Mouse (Mus musculus) hindbrain, embryonic 12.5 days (tissue): ENCODE results near the gene Smtnl2. TPM values are rescaled to one million over a fixed set of nuclear protein-coding genes. Genes with fewer than 3 reads are reported as not detected.
A peak's percentile ranks its signal among the peaks of the same experiment; 100 is the strongest.
"Not testable (repeated sequence)": the region's sequence is repeated elsewhere in the genome, so short reads cannot be mapped to it uniquely, and the experiment has no call there.

Experiments used
- ATAC-seq: fragments of 200-750 bp; cut with Nextera tagmentation; 2 replicates; pipeline ENCODE4 v1.8.0; 2017; ENCODE audit warnings: moderate TSS enrichment; ENCODE audit not compliant: low FRiP score
- H3K27ac ChIP-seq: fragments of 300-500 bp; sonication (generic); 2 replicates; pipeline ENCODE4 v1.5.1; 2016; ENCODE audit warnings: mild to moderate bottlenecking
- H3K27me3 ChIP-seq: fragments of 300-500 bp; sonication (generic); 2 replicates; pipeline ENCODE4 v1.6.1; 2016; ENCODE audit warnings: mild to moderate bottlenecking
- H3K36me3 ChIP-seq: fragments of 300-500 bp; sonication (generic); 2 replicates; pipeline ENCODE4 v1.6.1; 2016; ENCODE audit warnings: mild to moderate bottlenecking
- H3K4me1 ChIP-seq: fragments of 300-500 bp; sonication (generic); 2 replicates; pipeline ENCODE4 v1.6.1; 2016
- H3K4me2 ChIP-seq: fragments of 300-500 bp; sonication (generic); replicated peaks from 2 replicates; pipeline ENCODE4 v1.6.1; 2016; ENCODE audit warnings: mild to moderate bottlenecking
- H3K4me3 ChIP-seq: fragments of 300-500 bp; sonication (generic); 2 replicates; pipeline ENCODE4 v1.5.1; 2016; ENCODE audit warnings: mild to moderate bottlenecking
- H3K9ac ChIP-seq: fragments of 300-500 bp; sonication (generic); 2 replicates; pipeline ENCODE4 v1.6.1; 2016; ENCODE audit warnings: mild to moderate bottlenecking, moderate library complexity
- H3K9me3 ChIP-seq: fragments of 300-500 bp; sonication (generic); replicated peaks from 2 replicates; pipeline ENCODE4 v1.6.1; 2016; ENCODE audit warnings: mild to moderate bottlenecking
- WGBS: fragments of 180-500 bp; shearing (Covaris S2); methylation state at CpG from one replicate; pipeline ENCODE4 v1.1.7; 2016; 5-methylcytosine and 5-hydroxymethylcytosine counted together
- polyA plus RNA-seq: library from polyadenylated mRNA; unstranded; fragments of >200 nt; fragmentation: Nextera tagmentation; extraction: Ambion mirVana; gene quantifications from 2 replicates; pipeline ENCODE4 v1.2.1, GENCODE M21; 2016

The Smtnl2 gene
- polyA plus RNA-seq, 1 experiment from 2014 or later, result 14.5 TPM

DNA sequence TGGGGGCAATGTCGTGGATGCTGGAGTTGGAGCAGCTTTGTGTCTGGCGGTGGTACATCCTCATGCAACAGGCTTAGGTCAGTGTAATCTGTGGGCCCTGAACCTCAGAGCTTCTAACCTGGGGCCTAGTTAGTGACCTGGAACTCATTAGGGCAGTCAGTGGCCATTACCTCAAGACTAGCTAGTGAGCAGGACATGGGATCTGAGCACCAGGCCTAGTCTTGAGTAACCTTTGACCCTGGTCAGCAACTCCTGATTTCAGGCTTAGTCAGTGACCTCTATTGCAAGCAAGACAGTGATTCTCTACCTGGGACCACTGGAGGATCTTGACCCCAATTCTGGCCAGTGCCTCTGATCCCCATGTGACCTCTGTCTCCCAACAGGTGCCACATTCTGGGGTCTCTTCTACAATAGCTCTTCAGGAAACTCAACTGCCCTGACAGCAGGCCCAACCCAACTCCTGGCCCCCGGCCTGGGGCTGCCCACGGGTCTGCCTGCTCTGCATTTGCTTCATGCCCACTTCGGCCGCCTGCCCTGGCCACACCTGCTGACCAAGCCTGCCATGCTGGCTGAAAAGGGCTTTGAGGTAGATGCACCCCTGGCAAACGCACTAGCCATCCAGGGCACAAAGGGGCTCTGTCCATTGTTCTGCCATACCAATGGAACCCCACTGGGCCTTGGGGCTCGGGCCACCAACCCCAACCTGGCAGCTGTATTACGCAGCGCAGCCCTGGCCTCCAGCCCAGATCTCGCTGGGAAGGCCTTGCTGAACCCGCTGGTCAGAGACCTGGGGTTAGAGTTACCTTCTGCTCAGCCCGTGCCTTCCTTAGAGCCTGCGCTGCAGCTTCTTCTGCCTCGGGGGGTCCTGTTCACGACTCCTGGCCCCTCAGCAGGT, 25.5 kb upstream of the Smtnl2 start:
- no peaks in the 10 kb centered on the region for H3K36me3 ChIP-seq
- H3K27ac ChIP-seq, result no peak overlapping the region
- 83% methylated on average over 16 of the region's 16 CpGs for WGBS

DNA sequence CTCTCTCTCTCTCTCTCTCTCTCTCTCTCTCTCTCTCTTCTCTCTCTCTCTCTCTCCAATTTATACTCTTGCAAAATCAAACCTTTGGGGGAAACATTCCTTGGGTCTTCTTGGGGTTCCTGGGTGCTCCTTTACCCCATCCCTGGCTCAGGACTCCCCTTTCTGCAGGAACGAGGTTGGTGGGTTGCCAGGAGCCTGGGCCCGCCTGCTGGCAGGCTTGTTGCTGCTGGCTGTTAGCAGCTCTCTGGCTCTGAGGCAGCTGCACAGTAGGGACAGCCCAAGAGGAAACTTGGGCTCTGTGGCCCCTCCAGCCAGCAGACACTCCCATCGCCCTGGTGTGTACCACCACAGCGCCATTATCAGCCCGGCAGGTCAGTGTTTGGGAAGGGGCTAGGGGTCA, 24.8 kb upstream of the Smtnl2 start:
- Histone ChIP-seq H3K9ac (no peak overlapping the region), H3K36me3 (no peaks in the 10 kb centered on the region), H3K4me3 (no peak overlapping the region), H3K9me3 (no peaks in the 10 kb centered on the region), H3K4me2 (no peak overlapping the region), H3K27ac (no peak overlapping the region), H3K4me1 (0 out of 2 replicates have a peak, but pooled peaks cover 4% of the 10 kb centered on the region), H3K27me3 (no peaks in the 10 kb centered on the region)
- 77% methylated on average over 5 of the region's 5 CpGs for WGBS
- ATAC-seq, result no peak

More for the DNA sequence above, 25.5 kb upstream of the Smtnl2 start:
- peaks cover 8% of the 10 kb centered on the region for H3K4me1 ChIP-seq
- H3K27me3 ChIP-seq, result no peaks in the 10 kb centered on the region
- H3K9ac ChIP-seq, result no peak overlapping the region
- no peaks in the 10 kb centered on the region for H3K9me3 ChIP-seq
- no peak for ATAC-seq
- H3K4me2 ChIP-seq, result no peak overlapping the region
- no peak overlapping the region for H3K4me3 ChIP-seq

- Histone ChIP-seq H3K27me3 (no peaks in the 10 kb centered on the region), H3K27ac (no peak overlapping the region), H3K4me3 (no peak overlapping the region), H3K4me2 (no peak overlapping the region), H3K4me1 (0 out of 2 replicates have a peak, but pooled peaks cover 4% of the 10 kb centered on the region), H3K36me3 (no peaks in the 10 kb centered on the region), H3K9me3 (no peaks in the 10 kb centered on the region), H3K9ac (no peak overlapping the region)
- WGBS, result 49% methylated on average over 2 of the region's 2 CpGs
- no peak for ATAC-seq
Observed at GRCm38 (mm10) chr11:72435694-72436045, 24.2 kb upstream of the Smtnl2 start.

- no peak for ATAC-seq
- no peaks in the 10 kb centered on the region for H3K36me3 ChIP-seq
- 0 out of 2 replicates have a peak, but pooled peaks cover 4% of the 10 kb centered on the region for H3K4me1 ChIP-seq
- no peak within 1 kb of the TSS for H3K4me2 ChIP-seq
- H3K27me3 ChIP-seq, result no peaks in the 10 kb centered on the region
- H3K9me3 ChIP-seq, result no peaks in the 10 kb centered on the region
- H3K9ac ChIP-seq, result no peak within 1 kb of the TSS
- WGBS, result 74% methylated on average over 11 of the region's 11 CpGs
- no peak within 1 kb of the TSS for H3K27ac ChIP-seq
- H3K4me3 ChIP-seq, result no peak within 1 kb of the TSS
Observed at GRCm38 (mm10) chr11:72434963-72435693, 23.6 kb upstream of the Smtnl2 start, which contains the start of gene Ggt6. TSS of gene Ggt6 (plus strand) at chr11:72435526.

DNA sequence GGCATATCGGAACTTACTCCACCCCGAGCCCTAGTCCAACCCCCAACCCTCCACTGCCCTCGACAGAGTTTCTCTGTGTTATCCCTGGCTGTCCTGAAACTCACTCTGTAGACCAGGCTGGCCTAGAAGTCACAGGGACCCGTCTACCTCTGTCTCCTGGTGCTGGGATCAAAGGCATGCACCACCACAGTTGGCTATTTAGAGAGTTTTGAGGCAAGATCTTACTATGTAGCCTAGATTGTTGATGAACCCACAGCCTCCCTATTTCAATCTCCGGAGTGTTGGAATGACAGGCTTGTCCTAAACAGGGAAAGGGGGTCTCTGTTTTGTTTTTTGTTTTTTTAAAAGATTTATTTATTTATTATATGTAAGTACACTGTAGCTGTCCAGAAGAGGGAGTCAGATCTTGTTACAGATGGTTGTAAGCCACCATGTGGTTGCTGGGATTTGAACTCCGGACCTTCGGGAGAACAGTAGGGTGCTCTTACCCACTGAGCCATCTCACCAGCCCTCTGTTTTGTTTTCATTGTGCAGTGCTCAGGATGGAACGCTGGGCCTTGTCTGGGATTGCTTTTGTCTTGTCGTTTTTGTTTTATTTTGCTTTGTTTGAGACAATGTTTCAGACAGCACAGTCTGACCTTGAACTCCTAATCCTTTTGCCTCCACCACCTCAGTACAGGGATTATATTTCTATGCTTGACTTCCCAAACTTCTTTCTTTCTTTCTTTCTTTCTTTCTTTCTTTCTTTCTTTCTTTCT, 19.0 kb upstream of the Smtnl2 start:
- H3K4me2 ChIP-seq, H3K4me3 ChIP-seq, H3K4me1 ChIP-seq, H3K36me3 ChIP-seq, H3K27ac ChIP-seq, H3K9me3 ChIP-seq, ATAC-seq, H3K9ac ChIP-seq, H3K27me3 ChIP-seq: not testable (repeated sequence)
- WGBS, result 59% methylated on average over 9 of the region's 9 CpGs

DNA sequence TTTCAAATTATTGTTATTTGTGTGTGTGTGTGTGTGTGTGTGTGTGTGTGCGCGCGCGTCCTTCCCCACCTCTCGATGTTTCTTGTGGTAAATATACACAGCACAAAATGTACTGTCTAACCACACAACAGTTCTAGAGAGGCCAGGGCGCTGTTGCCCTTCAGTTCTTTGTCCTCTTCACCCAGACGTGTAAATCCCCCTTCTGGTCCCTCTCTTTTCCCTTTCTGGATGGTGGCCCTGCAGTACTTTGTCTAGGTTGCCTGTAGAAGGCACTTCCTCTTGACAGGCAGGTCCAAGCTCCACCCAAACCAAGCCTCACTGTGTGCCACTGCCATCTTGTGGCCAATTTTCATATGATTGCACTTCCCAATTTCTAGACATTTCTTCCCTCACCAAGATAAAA, 17.8 kb upstream of the Smtnl2 start:
- H3K4me3 ChIP-seq, result no peak overlapping the region
- H3K4me2 ChIP-seq, result 0 out of 2 replicates have a peak overlapping the region, but pooled peaks have one; percentile 21
- no peak overlapping the region for H3K9ac ChIP-seq
- no peaks in the 10 kb centered on the region for H3K27me3 ChIP-seq
- H3K36me3 ChIP-seq, result no peaks in the 10 kb centered on the region
- peak; percentile 46; the same call in 1 of the 2 replicates for ATAC-seq
- H3K27ac ChIP-seq, result no peak overlapping the region
- no peaks in the 10 kb centered on the region for H3K9me3 ChIP-seq
- no peaks in the 10 kb centered on the region for H3K4me1 ChIP-seq
- 47% methylated on average over 7 of the region's 7 CpGs for WGBS

- Histone ChIP-seq H3K36me3 (no peaks in the 10 kb centered on the region), H3K27ac (no peak overlapping the region), H3K4me1 (no peaks in the 10 kb centered on the region), H3K27me3 (no peaks in the 10 kb centered on the region), H3K4me2 (0 out of 2 replicates have a peak overlapping the region, but pooled peaks have one; percentile 13), H3K4me3 (no peak overlapping the region), H3K9ac (no peak overlapping the region), H3K9me3 (no peaks in the 10 kb centered on the region)
- no peak for ATAC-seq
- WGBS, result 3% methylated on average over 5 of the region's 5 CpGs
Observed at GRCm38 (mm10) chr11:72428694-72429093, 17.2 kb upstream of the Smtnl2 start.

DNA sequence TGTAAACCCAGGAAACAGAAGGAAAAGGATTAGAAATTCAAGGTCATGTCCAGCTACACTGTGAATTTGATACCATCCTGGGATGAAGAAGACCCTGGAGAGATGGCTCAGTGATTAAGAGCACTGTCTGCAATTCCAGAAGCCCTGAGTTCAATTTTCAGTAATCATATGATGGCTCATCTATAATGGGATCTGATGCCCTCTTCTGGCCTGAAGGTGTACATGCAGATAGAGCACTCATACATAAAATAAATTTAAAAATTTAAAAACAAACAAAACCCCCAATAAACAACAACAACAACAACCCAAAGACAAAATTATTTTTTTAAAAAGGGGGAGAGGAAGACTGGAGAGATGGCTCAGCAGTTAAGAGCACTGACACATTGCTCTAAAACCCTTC, 15.4 kb upstream of the Smtnl2 start:
- H3K27me3 ChIP-seq, result no peaks in the 10 kb centered on the region
- no peak overlapping the region for H3K4me3 ChIP-seq
- no peak overlapping the region for H3K9ac ChIP-seq

DNA sequence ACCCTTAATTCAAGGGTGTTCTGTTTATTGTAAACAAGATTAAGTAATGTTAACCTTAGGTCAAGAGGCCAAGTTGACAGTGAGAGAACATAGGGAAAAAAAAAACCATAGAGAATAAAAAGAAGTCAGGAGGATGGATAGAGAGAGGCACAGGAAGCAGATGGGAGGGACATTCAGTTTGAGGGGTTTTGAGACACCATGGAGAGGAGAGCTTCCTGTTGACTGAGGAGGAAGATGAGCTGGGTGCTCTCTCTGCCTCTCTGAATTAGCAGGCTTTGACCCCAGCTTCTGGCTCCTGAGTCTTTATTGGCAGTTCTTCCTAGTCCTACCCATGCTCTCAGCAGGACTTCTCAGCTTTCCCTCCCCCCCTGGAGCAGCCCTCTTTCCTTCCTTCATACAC, 13.7 kb upstream of the Smtnl2 start:
- Histone ChIP-seq H3K27me3 (no peaks in the 10 kb centered on the region), H3K27ac (no peak overlapping the region), H3K36me3 (no peaks in the 10 kb centered on the region), H3K9ac (no peak overlapping the region), H3K4me2 (no peak overlapping the region), H3K4me1 (no peaks in the 10 kb centered on the region), H3K4me3 (no peak overlapping the region), H3K9me3 (no peaks in the 10 kb centered on the region)
- no peak for ATAC-seq

More for the DNA sequence above, 15.4 kb upstream of the Smtnl2 start:
- Histone ChIP-seq H3K27ac (no peak overlapping the region), H3K36me3 (no peaks in the 10 kb centered on the region), H3K9me3 (no peaks in the 10 kb centered on the region), H3K4me2 (no peak overlapping the region), H3K4me1 (no peaks in the 10 kb centered on the region)
- ATAC-seq, result no peak

GRCm38 (mm10) chr11:72423686-72424085, 12.2 kb upstream of the Smtnl2 start:
- WGBS, result 88% methylated on average over 4 of the region's 4 CpGs
- Histone ChIP-seq H3K4me2 (no peak overlapping the region), H3K9me3 (no peaks in the 10 kb centered on the region), H3K4me1 (no peaks in the 10 kb centered on the region), H3K36me3 (no peaks in the 10 kb centered on the region), H3K27ac (no peak overlapping the region), H3K9ac (no peak overlapping the region), H3K27me3 (no peaks in the 10 kb centered on the region), H3K4me3 (no peak overlapping the region)
- ATAC-seq, result no peak

DNA sequence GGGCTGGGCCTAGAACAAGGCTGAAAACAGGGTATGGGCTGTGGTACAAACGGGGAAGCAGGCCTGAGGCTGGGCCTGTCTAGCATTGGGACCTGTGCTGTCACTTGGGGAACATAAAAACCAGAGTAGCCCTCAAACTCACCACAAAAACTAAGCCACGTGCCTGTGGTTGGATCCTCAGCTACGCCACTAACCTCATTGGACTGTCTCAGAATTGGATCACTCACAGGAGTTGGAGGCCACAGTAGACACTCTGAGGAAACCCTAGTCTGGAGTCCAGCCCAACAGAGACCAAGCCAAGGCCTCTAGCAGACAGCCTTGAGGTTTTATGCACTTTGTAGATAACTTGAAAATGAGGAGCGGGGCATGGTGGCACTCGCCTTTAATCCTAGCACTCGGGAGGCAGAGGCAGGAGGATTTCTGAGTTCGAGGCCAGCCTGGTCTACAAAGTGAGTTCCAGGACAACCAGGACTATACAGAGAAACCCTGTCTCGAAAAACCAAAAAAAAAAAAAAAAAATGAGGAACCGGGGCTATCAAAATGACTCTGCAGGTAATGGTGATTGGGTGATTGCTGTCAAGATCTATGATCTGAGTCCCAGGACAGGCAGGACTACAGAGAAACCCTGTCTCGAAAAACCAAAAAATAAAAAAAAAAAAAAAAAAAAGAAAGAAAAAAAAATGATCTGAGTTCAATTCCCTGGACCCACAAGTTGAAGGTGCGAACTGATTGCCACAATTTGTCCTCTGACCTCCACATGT, 10.2 kb upstream of the Smtnl2 start:
- no peak overlapping the region for H3K27ac ChIP-seq
- H3K9ac ChIP-seq, result no peak overlapping the region
- 91% methylated on average over 11 of the region's 11 CpGs for WGBS
- H3K27me3 ChIP-seq, result no peaks in the 10 kb centered on the region
- no peaks in the 10 kb centered on the region for H3K9me3 ChIP-seq
- no peak overlapping the region for H3K4me2 ChIP-seq
- no peaks in the 10 kb centered on the region for H3K36me3 ChIP-seq
- H3K4me1 ChIP-seq, result peaks cover 15% of the 10 kb centered on the region
- no peak overlapping the region for H3K4me3 ChIP-seq
- ATAC-seq, result no peak
